Mouse (Mus musculus): ENCODE data around the gene Dnmbp. TPM values are rescaled to one million over a fixed set of nuclear protein-coding genes. Genes with fewer than 3 reads are reported as not detected.

Dnmbp gene
- polyA plus RNA-seq (2016; fragmentation: Nextera tagmentation; extraction: Ambion mirVana): 16.9 and 19.1 TPM in 2 replicates

- no peak within 1 kb of the TSS for H3K27ac ChIP-seq
- WGBS: 4% methylated on average over 88 of the region's 94 CpGs
- peak within 1 kb of the TSS; percentile 86 for H3K4me2 ChIP-seq
- peak within 1 kb of the TSS; percentile 81 for H3K4me3 ChIP-seq (replicated peaks)
- H3K4me1 ChIP-seq: 0 out of 2 replicates have a peak, but pooled peaks cover 5% of the 10 kb centered on the region
- no peaks in the 10 kb centered on the region for H3K9me3 ChIP-seq
- H3K27me3 ChIP-seq: peaks cover 10% of the 10 kb centered on the region
- peak within 1 kb of the TSS; percentile 84 for H3K9ac ChIP-seq
- ATAC-seq (ENCODE audit: low FRiP score): peak; percentile 90
- H3K36me3 ChIP-seq (replicated peaks): no peaks in the 10 kb centered on the region
Measured at GRCm38 (mm10) chr19:43939769-43940689, at the start of gene Dnmbp. Gene Dnmbp (minus strand): TSS chr19:43940191.

GRCm38 (mm10) chr19:43986069-43986794 lies 46.2 kb upstream of the Dnmbp start, which contains the start of gene Cpn1:
Gene Cpn1 (minus strand): TSS chr19:43986556.
- Histone ChIP-seq H3K9ac (no peak within 1 kb of the TSS), H3K4me3 (replicated peaks) (peak within 1 kb of the TSS; percentile 15; the same call in 1 of the 2 replicates), H3K36me3 (replicated peaks) (no peaks in the 10 kb centered on the region), H3K4me2 (peak within 1 kb of the TSS; percentile 40), H3K9me3 (no peaks in the 10 kb centered on the region), H3K27ac (no peak within 1 kb of the TSS), H3K27me3 (peaks cover 12% of the 10 kb centered on the region), H3K4me1 (peaks cover 7% of the 10 kb centered on the region)
- 22% methylated on average over 30 of the region's 30 CpGs for WGBS
- no peak for ATAC-seq (ENCODE audit: low FRiP score)

DNA sequence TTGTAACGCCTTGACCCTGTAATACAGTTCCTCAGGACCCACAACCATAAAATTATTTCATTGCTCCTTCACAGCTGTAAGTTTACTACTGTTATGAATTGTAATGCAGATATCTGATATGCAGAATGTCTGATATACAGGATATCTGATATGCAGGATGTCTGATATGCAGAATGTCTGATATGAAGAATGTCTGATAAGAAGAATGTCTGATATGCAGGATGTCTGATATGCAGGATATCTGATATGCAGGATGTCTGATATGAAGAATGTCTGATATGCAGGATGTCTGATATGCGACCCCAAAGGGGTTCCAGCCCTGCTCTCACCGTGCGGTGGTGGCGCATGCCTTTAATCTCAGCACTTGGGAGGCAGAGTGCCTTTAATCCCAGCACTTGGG lies 42.0 kb upstream of the Dnmbp start:
- Histone ChIP-seq H3K36me3 (replicated peaks) (no peaks in the 10 kb centered on the region), H3K9me3 (no peaks in the 10 kb centered on the region), H3K4me2 (no peak overlapping the region), H3K4me1 (peaks cover 7% of the 10 kb centered on the region), H3K4me3 (replicated peaks) (no peak overlapping the region), H3K9ac (no peak overlapping the region), H3K27ac (no peak overlapping the region), H3K27me3 (peaks cover 9% of the 10 kb centered on the region; the same call in 1 of the 2 replicates)
- ATAC-seq (ENCODE audit: low FRiP score): no peak
- WGBS: 96% methylated on average over 5 of the region's 5 CpGs

GRCm38 (mm10) chr19:43980711-43981110 lies 40.7 kb upstream of the Dnmbp start:
- Histone ChIP-seq H3K36me3 (replicated peaks) (no peaks in the 10 kb centered on the region), H3K4me1 (no peaks in the 10 kb centered on the region), H3K9ac (no peak overlapping the region), H3K27me3 (peaks cover 3% of the 10 kb centered on the region; the same call in 1 of the 2 replicates), H3K4me2 (no peak overlapping the region), H3K27ac (no peak overlapping the region), H3K4me3 (replicated peaks) (no peak overlapping the region), H3K9me3 (no peaks in the 10 kb centered on the region)
- no peak for ATAC-seq (ENCODE audit: low FRiP score)
- WGBS: 93% methylated on average over 17 of the region's 17 CpGs

- Histone ChIP-seq H3K27me3 (no peaks in the 10 kb centered on the region), H3K36me3 (replicated peaks) (no peaks in the 10 kb centered on the region), H3K4me3 (replicated peaks) (no peak overlapping the region), H3K4me1 (no peaks in the 10 kb centered on the region), H3K9me3 (no peaks in the 10 kb centered on the region), H3K9ac (no peak overlapping the region), H3K27ac (no peak overlapping the region), H3K4me2 (no peak overlapping the region)
- 77% methylated on average over 3 of the region's 3 CpGs for WGBS
- ATAC-seq (ENCODE audit: low FRiP score): no peak
Measured at GRCm38 (mm10) chr19:43977799-43978198, 37.8 kb upstream of the Dnmbp start.

GRCm38 (mm10) chr19:43976661-43977060 lies 36.7 kb upstream of the Dnmbp start:
- H3K4me1 ChIP-seq: no peaks in the 10 kb centered on the region
- H3K4me3 ChIP-seq (replicated peaks): no peak overlapping the region
- no peak overlapping the region for H3K27ac ChIP-seq
- no peaks in the 10 kb centered on the region for H3K9me3 ChIP-seq
- no peaks in the 10 kb centered on the region for H3K27me3 ChIP-seq
- H3K9ac ChIP-seq: no peak overlapping the region
- H3K36me3 ChIP-seq (replicated peaks): no peaks in the 10 kb centered on the region
- no peak for ATAC-seq (ENCODE audit: low FRiP score)
- H3K4me2 ChIP-seq: no peak overlapping the region
- 81% methylated on average over 6 of the region's 6 CpGs for WGBS

GRCm38 (mm10) chr19:43974221-43974620 lies 34.2 kb upstream of the Dnmbp start:
- H3K9me3 ChIP-seq: no peaks in the 10 kb centered on the region
- no peak overlapping the region for H3K4me3 ChIP-seq (replicated peaks)
- H3K36me3 ChIP-seq (replicated peaks): no peaks in the 10 kb centered on the region
- no peak overlapping the region for H3K4me2 ChIP-seq
- no peaks in the 10 kb centered on the region for H3K4me1 ChIP-seq
- WGBS: 93% methylated on average over 6 of the region's 6 CpGs
- H3K9ac ChIP-seq: no peak overlapping the region
- H3K27me3 ChIP-seq: no peaks in the 10 kb centered on the region
- no peak overlapping the region for H3K27ac ChIP-seq
- ATAC-seq (ENCODE audit: low FRiP score): no peak

DNA sequence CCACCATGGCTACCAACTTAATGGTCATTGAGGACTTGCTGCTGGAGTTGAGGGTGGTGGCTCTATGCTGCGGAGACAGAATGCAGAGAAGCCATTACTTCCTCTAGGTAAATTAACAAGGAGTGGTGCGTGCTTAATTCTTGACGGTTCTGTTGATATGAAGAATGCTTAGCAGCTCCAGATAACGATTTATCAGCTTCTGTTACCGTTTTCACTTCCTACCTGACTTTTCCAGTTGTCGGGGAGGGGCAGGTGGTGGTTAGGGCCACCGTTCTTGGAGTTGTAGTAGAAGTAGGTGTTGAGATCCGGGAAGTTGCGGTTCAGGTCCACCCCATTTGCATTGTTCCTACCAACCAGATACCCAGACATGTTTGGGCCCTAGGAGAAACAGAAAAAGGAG lies 33.7 kb upstream of the Dnmbp start:
- H3K27me3 ChIP-seq: no peaks in the 10 kb centered on the region
- H3K4me2 ChIP-seq: no peak overlapping the region
- H3K9me3 ChIP-seq: no peaks in the 10 kb centered on the region
- no peaks in the 10 kb centered on the region for H3K36me3 ChIP-seq (replicated peaks)
- no peak overlapping the region for H3K9ac ChIP-seq
- ATAC-seq (ENCODE audit: low FRiP score): no peak
- no peak overlapping the region for H3K27ac ChIP-seq
- H3K4me1 ChIP-seq: no peaks in the 10 kb centered on the region
- 86% methylated on average over 9 of the region's 9 CpGs for WGBS
- H3K4me3 ChIP-seq (replicated peaks): no peak overlapping the region

- Histone ChIP-seq H3K36me3 (replicated peaks) (no peaks in the 10 kb centered on the region), H3K27me3 (no peaks in the 10 kb centered on the region), H3K27ac (no peak overlapping the region), H3K4me2 (no peak overlapping the region), H3K9me3 (no peaks in the 10 kb centered on the region), H3K4me3 (replicated peaks) (no peak overlapping the region), H3K4me1 (no peaks in the 10 kb centered on the region), H3K9ac (no peak overlapping the region)
- ATAC-seq (ENCODE audit: low FRiP score): no peak
- WGBS: 91% methylated on average over 8 of the region's 8 CpGs
Measured at GRCm38 (mm10) chr19:43972129-43972528, 32.1 kb upstream of the Dnmbp start.

GRCm38 (mm10) chr19:43968436-43969026 lies 28.5 kb upstream of the Dnmbp start:
- H3K9ac ChIP-seq: no peak overlapping the region
- no peaks in the 10 kb centered on the region for H3K36me3 ChIP-seq (replicated peaks)
- H3K9me3 ChIP-seq: no peaks in the 10 kb centered on the region
- no peak overlapping the region for H3K4me3 ChIP-seq (replicated peaks)
- WGBS: 61% methylated on average over 10 of the region's 11 CpGs
- H3K4me1 ChIP-seq: no peaks in the 10 kb centered on the region
- no peaks in the 10 kb centered on the region for H3K27me3 ChIP-seq
- no peak for ATAC-seq (ENCODE audit: low FRiP score)
- no peak overlapping the region for H3K4me2 ChIP-seq
- H3K27ac ChIP-seq: no peak overlapping the region

DNA sequence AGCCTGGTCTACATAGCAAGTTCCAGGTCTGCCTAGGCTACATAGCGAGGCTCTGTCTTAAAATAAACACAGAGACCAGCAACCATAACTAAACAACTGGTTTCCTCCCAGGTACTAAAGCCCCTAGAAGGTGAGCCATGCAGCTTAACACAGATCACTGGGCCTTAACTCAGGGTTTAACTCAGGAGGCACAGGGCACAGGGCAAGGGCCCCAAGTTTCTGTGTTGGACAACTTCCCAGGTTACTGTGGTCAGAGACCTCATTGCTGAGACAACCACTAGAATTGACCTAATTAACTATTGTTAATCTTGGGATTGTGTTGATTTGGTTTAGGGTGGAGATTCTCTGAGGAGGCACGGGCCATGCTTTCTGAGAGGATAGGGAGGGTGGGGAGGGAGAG lies 26.5 kb upstream of the Dnmbp start:
- H3K27ac ChIP-seq: no peak overlapping the region
- H3K9ac ChIP-seq: no peak overlapping the region
- WGBS: 70% methylated on average over 2 of the region's 2 CpGs
- no peaks in the 10 kb centered on the region for H3K4me1 ChIP-seq
- no peaks in the 10 kb centered on the region for H3K9me3 ChIP-seq
- no peak for ATAC-seq (ENCODE audit: low FRiP score)
- H3K4me2 ChIP-seq: no peak overlapping the region
- H3K4me3 ChIP-seq (replicated peaks): no peak overlapping the region
- no peaks in the 10 kb centered on the region for H3K36me3 ChIP-seq (replicated peaks)
- no peaks in the 10 kb centered on the region for H3K27me3 ChIP-seq

GRCm38 (mm10) chr19:43965496-43966085 lies 25.6 kb upstream of the Dnmbp start:
- Histone ChIP-seq H3K27me3 (no peaks in the 10 kb centered on the region), H3K27ac (no peak overlapping the region), H3K4me3 (replicated peaks) (no peak overlapping the region), H3K9ac (no peak overlapping the region), H3K9me3 (0 out of 2 replicates have a peak, but pooled peaks cover 3% of the 10 kb centered on the region), H3K4me2 (no peak overlapping the region), H3K36me3 (replicated peaks) (no peaks in the 10 kb centered on the region), H3K4me1 (no peaks in the 10 kb centered on the region)
- 87% methylated on average over 11 of the region's 11 CpGs for WGBS
- no peak for ATAC-seq (ENCODE audit: low FRiP score)
